Mouse (Mus musculus) c-Kit-positive CD71-positive TER-119-positive erythroid progenitor cells, embryonic 14.5 days (primary cell): ENCODE results near the gene Fancg.
"Not testable (repeated sequence)": the region's sequence is repeated elsewhere in the genome, so short reads cannot be mapped to it uniquely, and the experiment has no call there.

ENCODE experiments used
- DNase-seq: peaks from one replicate; pipeline ENCODE4 v3.0.0-alpha.2; 2013; ENCODE audit warnings: low spot score

The Fancg gene

DNA sequence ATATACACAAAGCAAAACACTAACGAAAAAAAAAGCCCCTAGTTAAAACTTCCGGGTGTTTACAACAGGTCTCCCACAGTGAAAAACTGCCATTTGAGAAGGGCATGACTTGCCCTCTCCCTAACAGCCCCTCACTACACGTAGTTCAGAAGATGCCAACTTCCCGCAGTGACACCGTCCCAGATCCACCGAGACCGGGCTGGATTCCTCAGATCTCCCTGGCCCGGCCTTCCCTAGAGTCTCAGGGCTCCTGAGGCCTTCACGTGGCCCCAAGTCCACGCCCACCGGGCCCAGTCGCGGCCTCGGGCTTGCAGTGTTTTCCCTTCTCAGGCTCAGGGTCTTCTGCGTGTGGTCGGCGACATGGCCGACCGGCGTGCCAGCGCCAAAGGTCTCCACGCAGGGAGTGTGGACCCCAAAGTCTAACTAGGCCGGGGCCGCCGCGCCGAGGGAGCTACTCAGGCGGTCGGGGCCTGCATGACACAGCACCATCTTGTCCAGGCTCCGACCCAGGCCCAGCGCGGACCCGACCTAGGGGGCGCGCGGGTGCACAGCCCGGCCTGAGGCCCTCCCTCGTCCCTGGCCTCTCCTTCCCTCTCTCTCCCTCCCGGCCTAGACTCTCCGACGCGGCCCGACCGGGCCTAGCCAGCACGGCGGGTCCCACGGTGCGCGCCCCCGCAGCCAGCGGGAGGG lies 10.7 kb downstream of the Fancg start:
- peak; percentile 73 for DNase-seq

- no peak for DNase-seq
Measured at GRCm38 (mm10) chr4:42998022-42998421, 12.3 kb downstream of the Fancg start.

- no peak for DNase-seq
Measured at GRCm38 (mm10) chr4:42988296-42988695, 22.0 kb downstream of the Fancg start.

DNA sequence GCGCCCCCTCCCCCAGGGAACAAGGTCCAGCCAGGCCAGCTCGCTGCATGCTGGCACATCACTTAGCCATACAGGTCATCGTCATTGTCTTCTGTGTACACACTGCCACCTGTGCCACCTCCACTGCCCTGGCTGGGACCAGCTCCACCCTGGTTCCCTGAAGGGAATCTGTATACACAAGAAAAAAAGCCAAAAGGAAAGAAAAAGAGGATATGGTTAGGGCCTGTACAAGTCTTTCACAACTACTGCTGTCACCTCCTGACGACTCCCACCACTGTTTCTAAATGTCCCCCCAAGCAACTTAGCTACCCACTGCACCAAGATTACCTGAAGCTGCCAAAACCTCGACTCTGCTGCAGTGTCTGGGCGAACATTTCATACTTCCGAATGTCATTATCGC lies 29.8 kb downstream of the Fancg start:
- DNase-seq, result not testable (repeated sequence)

- DNase-seq, result no peak
Measured at GRCm38 (mm10) chr4:42978062-42978461, 32.2 kb downstream of the Fancg start.

- no peak for DNase-seq
Measured at GRCm38 (mm10) chr4:42973868-42974267, 36.4 kb downstream of the Fancg start.

DNA sequence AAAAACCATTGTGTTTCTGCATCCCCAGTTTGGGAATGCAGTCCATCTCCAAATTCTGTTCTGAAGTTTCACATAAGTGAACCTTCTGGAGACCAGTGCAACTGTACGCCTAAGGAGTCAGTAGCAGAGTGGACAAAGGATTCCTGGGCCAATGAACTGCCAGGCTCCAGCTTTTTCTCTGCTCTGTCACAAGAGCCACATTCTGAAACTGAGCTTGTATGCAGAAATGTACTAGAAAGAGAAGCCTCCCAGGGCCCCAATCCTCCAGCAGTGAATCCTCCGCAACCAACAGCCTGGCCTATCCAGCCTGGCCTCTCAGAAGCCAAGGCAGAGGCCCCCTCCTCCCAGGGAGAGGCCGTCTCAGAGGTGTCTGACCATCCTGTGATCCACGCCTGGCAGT lies 37.4 kb downstream of the Fancg start:
- no peak for DNase-seq

DNA sequence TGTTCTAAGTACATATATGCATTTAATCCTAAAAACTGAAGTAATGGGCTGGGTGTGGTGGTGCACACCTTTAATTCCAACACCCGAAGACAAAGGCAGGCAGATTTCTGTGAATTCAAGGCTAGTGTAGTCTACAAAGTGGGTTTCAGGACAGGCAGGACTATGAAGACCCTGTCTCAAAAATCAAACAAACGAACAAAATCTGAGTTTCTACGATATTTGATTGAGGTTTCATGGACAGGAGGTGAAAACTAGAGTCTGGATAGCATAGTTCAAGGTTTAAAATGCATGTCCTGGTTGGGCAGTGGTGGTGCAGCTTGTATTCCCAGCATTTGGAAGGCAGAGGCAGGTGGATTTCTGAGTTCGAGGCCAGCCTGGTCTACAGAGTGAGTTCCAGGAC lies 41.0 kb downstream of the Fancg start, which contains the start of gene 1700022I11Rik:
1700022I11Rik (plus strand) TSS at position 301 of the 400 bp plus-strand sequence.
- no peak for DNase-seq

GRCm38 (mm10) chr4:42965039-42965719 lies 45.1 kb downstream of the Fancg start:
- peak; percentile 62 for DNase-seq

DNA sequence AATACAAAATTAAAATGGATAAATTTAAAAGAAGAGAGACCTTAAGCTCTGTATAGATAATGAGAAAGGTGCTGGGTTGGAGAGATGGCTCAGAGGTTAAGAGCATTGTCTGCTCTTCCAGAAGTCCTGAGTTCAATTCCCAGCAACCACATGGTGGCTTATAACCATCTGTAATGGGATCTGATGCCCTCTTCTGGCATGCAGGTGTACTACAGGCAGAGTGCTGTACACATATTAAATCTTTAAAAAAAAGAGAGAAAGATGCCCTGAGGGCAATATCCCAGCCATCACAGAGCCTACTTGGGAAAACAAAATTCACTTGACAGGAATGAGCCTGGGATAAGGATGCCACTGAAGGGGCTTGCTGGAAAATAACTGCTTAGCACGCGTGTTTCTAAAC lies 46.8 kb downstream of the Fancg start:
- no peak for DNase-seq

DNA sequence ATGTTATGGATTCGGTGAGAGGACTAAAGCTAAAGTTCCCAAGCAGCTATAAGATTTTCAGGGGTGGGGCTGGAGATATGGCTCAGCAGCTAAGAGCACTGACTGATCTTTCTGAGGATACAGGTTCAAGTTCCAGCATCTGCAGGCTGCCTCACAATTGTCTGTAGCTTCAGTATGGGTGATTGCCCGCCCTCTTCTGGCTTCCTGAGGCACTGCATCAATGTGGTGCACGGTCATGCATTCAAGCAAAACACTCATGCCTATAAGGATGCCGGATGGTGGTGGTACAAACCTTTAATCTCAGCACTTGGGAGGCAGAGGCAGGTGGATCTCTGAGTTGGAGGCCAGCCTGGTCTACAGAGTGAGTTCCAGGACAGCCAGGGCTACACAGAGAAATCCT lies 48.7 kb downstream of the Fancg start:
- DNase-seq, result no peak

DNA sequence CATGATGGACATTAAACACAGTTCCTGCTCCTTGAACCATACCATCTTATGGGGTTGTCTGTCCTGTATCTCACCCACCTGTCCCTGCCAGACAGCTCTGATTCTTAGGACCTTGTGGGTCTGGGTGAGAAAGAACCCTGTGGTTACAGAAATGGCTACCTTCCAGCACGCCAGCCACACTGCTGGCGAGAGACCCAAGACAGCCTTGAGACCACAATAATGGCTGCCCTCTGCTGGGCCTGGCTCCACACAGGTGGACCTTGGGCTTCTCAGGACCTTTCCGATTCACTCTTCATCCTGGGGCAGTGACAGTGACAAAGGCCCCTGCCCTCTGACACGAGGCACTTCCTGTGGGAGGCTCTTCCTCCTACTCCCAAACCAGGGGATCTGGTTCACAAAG lies 50.9 kb downstream of the Fancg start:
- no peak for DNase-seq

DNA sequence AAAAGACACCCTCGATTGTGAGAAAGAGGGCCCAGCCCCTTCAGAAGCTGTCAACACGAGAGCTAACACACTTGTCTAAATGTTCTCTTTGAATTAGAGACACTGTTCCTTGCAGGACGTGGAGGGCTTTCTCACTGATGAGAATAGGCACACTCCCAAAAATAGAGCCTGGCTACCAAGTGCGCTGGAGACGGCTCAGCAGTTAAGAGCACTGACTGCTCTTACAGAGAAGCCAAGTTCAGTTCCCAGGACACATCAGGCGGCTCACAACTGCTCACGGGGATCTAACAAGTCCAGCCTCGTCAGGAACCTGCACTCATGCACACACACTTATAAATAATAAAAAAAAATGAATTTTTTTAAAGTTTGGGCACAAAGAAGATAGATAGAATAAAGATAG lies 51.4 kb downstream of the Fancg start:
- DNase-seq, result no peak

GRCm38 (mm10) chr4:42957979-42958378 lies 52.3 kb downstream of the Fancg start:
- DNase-seq, result no peak

GRCm38 (mm10) chr4:42957306-42957705 lies 53.0 kb downstream of the Fancg start:
- DNase-seq, result no peak

DNA sequence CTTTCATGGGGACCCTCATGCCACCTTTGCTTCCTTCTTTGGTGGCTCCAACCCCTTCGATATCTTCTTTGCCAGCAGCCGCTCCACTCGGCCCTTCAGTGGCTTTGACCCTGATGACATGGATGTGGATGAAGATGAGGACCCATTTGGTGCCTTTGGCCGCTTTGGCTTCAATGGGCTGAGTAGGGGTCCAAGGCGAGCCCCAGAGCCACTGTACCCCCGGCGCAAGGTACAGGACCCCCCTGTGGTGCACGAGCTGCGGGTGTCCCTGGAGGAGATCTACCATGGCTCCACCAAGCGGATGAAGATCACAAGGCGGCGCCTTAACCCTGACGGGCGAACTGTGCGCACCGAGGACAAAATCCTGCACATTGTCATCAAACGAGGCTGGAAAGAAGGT lies 53.7 kb downstream of the Fancg start:
- no peak for DNase-seq

DNA sequence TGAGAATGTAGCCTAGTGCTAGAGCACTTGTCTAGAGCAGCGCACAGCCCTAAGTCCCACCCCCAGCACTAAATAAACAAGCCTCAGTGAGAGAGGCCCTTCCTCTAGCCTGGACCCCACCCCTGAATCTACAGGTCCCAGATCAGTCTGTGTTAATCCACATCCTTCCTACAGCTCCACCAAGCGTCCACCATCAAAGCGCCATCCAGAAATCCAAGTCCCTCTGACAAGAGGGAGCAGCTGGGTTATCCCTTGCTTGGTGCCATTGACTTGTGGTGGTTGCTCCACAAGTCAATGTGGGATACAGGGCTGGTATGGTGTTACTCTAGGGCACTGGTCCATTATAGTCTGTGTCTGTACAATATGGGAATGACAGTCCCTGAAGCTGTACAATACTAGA lies 55.1 kb downstream of the Fancg start:
- DNase-seq, result no peak

- DNase-seq, result no peak
Measured at GRCm38 (mm10) chr4:42954297-42954696, 56.0 kb downstream of the Fancg start.

GRCm38 (mm10) chr4:42953435-42954094 lies 56.7 kb downstream of the Fancg start:
- no peak for DNase-seq

GRCm38 (mm10) chr4:42952563-42952962 lies 57.7 kb downstream of the Fancg start:
- no peak for DNase-seq
